Mouse (Mus musculus): Measurements from ENCODE around the gene Olfr1410.
A peak's percentile ranks its signal among the peaks of the same experiment; 100 is the strongest.

- TF ChIP-seq CTCF (IDR thresholded peaks at IDR 0.05; ENCODE audit: low read depth, low read length) = peak; percentile 1
- TF ChIP-seq POLR2A (IDR thresholded peaks at IDR 0.05; ENCODE audit: insufficient read depth, low read length) = no peak
These were observed 8.9 kb downstream of the Olfr1410 start for GRCm38 (mm10) chr1:92614516-92614915.

All from ES-Bruce4 (cell line).